Mouse (Mus musculus): ENCODE data around the gene Nadsyn1. TPM values are rescaled to one million over a fixed set of nuclear protein-coding genes. Genes with fewer than 3 reads are reported as not detected.

Gene Nadsyn1
- total RNA-seq, 1 experiment from 2014 or later, result 9.3 TPM

DNA sequence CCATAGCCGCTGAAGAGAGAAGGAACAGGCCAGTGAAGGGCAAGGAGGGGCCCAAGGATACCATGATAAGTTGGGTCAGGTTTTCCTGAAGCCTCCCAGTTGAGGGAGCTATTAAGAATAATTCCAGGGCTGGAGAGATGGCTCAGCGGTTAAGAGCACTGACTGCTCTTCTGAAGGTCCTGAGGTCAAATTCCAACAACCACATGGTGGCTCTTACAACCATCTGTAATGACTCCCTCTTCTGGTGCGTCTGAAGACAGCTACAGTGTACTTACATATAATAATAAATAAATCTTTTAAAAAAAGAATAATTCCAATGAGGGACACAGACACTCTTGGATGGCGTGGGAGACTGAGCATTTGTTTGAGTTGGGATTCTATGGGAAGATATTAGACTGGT, 3.4 kb downstream of the Nadsyn1 start:
- ATAC-seq (replicated peaks; ENCODE audit: insufficient number of reproducible peaks, low FRiP score, low TSS enrichment, poor library complexity, severe bottlenecking), result no peak

DNA sequence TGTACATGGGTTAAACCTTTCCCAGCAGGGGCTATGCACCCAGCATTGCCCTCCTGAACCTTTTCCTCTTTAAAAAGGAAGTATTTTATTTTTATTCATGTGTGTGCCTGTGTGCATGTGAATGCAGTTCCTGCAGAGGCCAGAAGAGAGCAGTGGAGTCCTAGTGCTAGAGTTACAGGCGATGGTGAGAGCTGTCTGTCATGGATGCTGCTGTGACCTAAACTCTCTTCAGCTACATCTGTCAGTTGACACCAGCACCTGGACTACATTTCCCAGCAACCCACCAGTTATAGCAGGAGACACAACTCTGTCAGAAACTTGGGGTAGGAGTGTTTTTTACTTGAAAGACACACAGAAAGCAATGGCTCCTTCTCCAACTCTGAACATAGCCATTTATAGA, 13.7 kb downstream of the Nadsyn1 start:
- no peak for ATAC-seq (replicated peaks; ENCODE audit: insufficient number of reproducible peaks, low FRiP score, low TSS enrichment, poor library complexity, severe bottlenecking)

DNA sequence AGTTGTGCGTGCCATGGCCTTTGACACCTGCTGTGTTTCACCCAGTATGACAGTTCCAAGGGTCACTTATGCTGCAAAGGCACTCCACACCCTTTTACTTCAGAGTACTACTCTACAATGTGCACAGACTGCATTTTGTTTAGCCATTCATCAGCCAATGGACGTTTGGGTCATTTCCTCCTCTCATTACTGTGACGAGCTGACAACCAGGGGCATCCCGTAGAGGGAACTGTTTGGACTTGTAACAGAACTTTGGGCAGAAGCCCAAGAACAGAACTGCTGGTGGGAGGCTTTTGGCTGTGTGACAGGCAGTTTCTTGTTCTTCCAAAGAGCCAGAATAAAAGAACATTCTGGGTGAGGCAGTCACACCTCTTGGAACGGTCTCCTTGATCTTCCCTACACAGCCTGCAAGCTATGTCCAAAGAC, 17.4 kb downstream of the Nadsyn1 start:
- no peak for ATAC-seq (replicated peaks; ENCODE audit: insufficient number of reproducible peaks, low FRiP score, low TSS enrichment, poor library complexity, severe bottlenecking)

DNA sequence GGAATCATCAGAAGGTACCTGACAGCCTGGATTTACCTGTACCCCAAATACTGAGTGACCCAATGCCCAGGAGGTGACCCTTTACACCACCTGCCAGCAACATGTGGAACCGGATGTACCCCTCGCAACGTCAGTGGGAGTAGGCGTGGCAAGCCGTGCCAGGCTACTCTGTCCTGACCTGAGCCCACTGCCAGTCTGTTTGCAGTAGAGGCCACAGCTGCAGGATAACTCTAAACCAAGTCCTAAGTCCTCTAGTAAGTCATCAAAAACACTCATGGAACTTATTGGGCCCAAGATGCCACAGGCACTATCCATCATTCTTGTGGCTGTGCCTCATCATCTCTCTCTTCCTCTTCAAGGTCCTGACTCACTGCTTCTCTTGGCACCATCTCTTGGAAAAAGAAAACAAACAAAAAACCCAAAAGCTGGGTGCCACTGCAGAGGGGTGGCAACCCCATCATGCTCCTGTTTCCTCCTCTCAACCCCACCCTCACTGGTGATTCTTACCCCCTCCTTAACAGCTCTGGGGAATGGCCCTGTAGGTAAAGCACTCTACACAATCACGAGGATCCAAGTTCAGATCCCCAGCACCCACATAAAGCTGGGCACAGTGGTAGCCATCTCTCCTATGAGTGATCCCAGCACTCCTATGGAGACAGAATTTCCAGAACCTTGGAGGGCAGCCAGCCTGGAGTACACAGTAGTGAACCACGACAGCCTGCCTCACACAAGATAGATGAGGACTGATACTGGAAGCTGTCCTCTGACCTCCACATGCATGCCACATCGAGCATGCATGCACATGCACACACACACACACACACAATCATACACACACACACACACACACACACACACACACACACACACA, 21.2 kb downstream of the Nadsyn1 start:
- ATAC-seq (replicated peaks; ENCODE audit: insufficient number of reproducible peaks, low FRiP score, low TSS enrichment, poor library complexity, severe bottlenecking), result no peak

DNA sequence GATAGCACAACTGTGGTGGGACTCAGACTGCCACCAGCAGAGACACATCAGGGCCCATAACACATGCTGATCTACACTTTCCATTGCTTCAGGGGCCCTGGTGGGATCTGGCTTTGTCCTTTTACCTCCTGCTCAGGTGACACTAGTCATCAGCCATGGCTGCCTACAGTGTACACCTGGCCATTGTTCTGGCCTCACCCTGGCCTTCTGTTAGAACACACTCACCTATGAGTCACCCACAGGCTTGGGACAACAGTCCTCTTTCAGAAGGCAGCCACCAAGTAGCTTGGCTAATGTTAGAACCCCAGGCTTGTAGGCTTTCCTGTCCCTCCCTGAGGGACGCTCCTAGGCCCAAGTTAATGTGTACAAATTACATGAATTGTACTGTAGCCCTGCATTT, 21.9 kb downstream of the Nadsyn1 start:
- no peak for ATAC-seq (replicated peaks; ENCODE audit: insufficient number of reproducible peaks, low FRiP score, low TSS enrichment, poor library complexity, severe bottlenecking)

DNA sequence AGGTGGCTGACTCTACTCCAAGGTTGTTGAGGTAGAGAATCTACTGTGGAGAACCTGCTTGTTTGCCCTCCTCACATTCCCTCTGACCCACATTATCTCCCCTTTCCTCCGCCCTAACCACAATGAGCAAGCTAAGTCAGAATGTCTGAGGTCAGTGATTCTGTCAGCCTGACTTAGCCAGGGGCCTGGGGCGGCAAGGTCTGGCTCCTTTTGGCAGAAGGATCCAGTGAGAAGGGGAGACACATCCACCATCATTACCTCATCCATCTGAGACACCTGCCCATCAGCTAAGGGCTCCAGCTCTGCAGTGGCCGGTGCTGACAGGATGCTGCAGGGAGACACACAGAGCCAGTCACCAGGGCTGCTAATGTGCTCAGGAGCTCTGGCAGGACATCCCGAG, 23.9 kb downstream of the Nadsyn1 start:
- no peak for ATAC-seq (replicated peaks; ENCODE audit: insufficient number of reproducible peaks, low FRiP score, low TSS enrichment, poor library complexity, severe bottlenecking)

DNA sequence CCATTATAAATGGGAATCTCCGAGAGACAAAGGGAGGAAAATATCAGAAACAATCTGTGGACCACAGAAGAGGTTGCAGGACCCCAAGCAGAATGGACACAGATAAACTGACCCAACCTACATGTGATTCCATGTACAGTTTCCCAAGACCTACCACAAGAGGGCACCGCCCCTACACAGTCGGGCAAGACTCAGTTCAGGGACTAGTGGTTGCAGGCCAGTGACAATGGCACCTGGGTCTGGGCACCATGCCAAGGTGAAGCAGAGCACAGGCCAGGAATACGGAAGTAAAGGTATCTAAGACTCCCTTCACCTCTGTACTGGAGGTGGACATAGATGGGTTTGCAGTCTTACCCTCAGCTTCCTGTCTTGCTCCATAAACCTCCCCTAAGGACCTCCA, 29.5 kb downstream of the Nadsyn1 start:
- ATAC-seq (replicated peaks; ENCODE audit: insufficient number of reproducible peaks, low FRiP score, low TSS enrichment, poor library complexity, severe bottlenecking), result peak; percentile 51

DNA sequence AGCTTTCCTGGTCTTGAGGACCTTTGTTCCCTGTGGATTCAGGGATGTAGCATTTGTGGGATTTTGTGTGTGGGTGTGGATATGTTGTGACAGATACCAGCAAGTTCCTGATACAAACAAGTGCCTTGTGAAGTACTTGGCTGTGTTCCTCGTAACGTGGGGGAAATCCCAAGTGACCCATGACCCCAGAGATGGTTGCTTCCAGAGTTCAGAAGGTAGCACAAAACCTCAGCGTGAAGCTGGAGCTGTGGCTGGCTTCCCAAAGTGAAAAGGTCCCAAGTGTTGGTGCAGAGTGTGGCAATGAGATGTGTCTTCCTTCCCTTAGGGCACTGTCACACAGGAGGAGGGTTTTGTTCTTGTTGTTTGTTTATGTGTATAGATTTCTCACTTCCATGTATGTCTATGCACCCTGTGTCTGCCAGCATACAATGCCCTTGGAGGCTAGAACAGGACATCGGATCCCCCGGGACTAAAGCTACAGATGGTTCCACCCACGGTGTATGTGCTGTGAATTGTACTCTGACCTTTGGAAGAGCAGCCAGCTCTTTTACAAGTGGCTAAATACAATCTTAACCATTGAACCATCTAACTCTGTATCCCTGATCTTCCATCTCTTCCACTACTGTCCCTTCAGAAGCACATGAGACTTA, 30.2 kb downstream of the Nadsyn1 start:
- ATAC-seq (replicated peaks; ENCODE audit: insufficient number of reproducible peaks, low FRiP score, low TSS enrichment, poor library complexity, severe bottlenecking), result no peak

DNA sequence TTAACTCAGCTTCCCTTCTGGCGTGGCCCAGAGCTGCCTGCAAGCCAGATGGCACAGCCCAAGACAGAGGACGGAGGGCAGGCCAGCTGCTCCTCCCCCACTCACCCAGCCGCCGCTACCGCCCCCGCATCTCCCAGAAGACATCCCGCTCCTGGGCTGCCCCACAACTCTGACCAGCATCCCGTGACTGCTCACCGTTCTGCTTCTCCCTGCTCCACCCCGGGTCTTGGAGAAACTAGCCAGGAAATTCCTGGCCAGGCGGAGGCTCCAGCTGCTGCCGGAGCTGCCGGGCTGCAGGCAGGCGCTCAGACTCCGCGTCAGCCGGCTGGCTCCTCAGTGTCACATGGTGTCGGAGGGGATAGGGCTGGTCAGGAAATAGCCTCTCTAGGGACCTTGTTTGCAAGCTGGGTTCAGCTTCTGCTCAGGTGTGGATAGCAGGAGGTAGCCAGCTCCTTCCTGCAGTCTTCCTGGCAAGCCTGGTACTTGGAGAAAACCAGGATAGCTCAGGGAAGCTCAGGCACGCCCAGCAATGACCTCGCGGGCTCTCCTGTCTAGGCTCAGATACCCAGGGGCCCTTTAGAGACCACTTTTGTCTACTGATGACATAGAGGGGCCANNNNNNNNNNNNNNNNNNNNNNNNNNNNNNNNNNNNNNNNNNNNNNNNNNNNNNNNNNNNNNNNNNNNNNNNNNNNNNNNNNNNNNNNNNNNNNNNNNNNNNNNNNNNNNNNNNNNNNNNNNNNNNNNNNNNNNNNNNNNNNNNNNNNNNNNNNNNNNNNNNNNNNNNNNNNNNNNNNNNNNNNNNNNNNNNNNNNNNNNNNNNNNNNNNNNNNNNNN, 38.4 kb downstream of the Nadsyn1 start, which contains the start of gene Mrgpre:
TSS of gene Mrgpre (minus strand) at position 505 of the 834 bp plus-strand sequence.
- ATAC-seq (replicated peaks; ENCODE audit: insufficient number of reproducible peaks, low FRiP score, low TSS enrichment, poor library complexity, severe bottlenecking), result no peak

DNA sequence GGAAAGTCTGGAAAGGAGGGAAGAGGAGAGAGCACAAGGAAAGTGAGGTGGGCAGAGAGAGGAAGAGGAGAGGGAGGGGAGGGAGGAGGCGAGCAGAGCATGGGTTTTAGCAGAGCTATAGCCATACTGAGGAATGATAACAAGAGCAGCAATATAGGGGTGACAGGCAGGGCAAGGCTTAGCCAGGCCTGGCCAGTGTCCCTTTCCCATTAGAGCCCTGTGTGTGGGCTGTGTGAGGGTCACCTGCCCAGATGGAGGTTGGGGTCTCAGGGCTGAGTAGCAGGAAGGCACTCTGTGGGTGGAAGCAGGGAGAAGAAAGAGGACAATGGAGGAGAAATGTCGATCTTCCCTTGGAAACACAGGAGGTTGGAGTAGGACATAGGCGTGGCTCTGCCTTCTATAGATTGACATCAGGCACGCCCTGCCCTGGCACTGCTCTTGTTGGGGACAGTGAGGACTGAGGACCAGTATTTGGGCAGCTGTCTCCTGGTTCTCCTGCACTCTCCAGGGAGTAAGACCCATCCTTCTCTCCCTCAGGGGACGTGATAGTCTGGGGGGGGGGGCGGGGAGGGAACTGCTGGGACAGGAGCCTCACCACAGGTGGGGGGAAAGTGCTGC, 39.2 kb downstream of the Nadsyn1 start:
- no peak for ATAC-seq (replicated peaks; ENCODE audit: insufficient number of reproducible peaks, low FRiP score, low TSS enrichment, poor library complexity, severe bottlenecking)

DNA sequence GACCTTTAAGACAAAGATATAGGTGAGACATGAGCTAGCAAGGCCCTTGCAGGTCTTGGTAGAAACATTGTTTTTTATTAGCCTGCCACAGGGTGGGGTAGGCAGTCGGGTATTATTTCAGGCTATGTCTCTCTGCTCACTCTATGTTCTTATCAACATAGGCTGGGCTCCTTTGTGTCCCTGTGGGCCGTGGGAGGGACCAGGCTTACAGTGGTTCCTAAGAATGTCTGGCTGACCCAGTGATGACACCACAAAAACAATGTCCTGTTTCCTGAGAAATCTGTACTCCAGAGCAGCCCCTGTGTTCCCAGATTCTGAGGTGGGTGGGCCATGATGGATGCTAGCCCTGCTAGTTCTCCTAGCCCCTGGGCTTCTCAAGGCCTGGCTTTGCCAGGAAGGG, 45.3 kb downstream of the Nadsyn1 start:
- no peak for ATAC-seq (replicated peaks; ENCODE audit: insufficient number of reproducible peaks, low FRiP score, low TSS enrichment, poor library complexity, severe bottlenecking)

DNA sequence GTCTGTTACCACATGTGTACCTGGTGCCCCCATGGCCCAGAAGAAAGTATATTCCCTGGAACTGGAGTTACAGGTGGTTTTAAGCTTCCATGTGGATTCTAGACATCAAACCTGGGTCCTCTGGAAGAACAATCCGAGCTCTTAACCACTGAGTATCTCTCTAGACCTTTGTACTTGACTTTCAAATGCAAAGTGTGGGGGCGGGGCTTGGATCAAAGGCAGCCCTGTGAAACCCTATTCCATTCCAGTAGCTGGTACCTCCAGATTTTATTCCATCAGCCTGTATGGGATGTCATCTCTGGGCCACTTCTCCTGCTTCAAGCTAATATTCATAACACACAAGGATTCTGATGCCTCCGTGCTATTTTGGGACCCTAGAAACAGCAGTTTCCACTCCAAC, 46.5 kb downstream of the Nadsyn1 start:
- no peak for ATAC-seq (replicated peaks; ENCODE audit: insufficient number of reproducible peaks, low FRiP score, low TSS enrichment, poor library complexity, severe bottlenecking)

DNA sequence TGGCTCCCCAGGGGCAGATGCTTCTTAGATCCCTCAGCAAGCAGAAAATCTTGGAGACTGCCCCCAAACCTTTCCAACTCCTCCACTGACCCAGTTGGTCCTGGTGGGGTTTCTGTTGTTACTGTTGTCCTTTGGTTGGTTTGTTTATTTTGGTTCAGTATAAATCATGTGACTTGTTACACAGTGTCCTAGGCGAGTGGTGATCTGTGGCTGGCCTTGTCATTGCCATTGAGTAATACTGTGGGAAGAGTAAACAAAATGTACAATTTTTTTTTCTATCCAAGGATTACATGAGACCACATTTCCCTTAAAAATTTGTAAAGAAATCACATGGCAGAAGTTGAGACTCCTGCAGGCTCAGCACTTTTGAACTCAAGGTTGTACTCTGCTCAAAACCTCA, 53.2 kb downstream of the Nadsyn1 start:
- no peak for ATAC-seq (replicated peaks; ENCODE audit: insufficient number of reproducible peaks, low FRiP score, low TSS enrichment, poor library complexity, severe bottlenecking)

DNA sequence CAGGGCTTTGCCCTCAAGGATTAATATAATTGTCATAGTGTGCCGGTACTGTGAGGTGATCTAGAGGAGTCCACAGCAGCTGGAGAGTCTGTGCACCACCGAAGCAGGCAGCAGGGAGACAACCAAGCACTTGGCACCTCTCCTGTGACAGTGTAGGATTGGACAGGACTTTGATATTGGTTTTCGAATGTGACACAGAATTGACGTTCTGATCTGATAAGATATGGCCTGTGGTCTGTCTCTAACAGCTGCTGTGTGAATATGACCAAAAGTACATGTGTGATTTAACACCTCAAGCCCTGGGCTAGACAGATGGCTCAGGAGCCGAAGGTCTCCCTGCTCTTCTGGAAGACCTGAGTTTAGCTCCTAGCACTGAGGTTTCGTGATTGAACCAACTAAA, 54.4 kb downstream of the Nadsyn1 start:
- ATAC-seq (replicated peaks; ENCODE audit: insufficient number of reproducible peaks, low FRiP score, low TSS enrichment, poor library complexity, severe bottlenecking), result no peak

DNA sequence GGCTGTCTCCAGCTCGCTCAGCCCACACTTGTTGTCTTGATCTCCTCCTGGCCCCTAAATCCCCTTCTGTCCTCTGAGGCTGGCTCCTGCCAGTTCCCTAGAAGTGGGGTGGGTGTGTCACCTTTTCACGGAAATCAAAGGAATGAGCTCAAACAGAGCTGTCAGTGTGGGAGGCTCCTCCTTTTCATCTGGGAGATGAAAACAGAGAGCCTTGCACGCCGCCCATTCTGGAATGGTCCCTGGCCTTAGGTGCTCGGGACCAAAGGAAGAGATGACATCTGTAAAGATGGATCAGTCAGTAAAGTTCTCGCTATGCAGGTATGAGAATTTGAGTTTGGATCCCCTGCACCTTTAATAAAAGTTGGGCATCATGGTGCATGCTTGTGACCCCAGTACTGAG, 55.8 kb downstream of the Nadsyn1 start, which contains the start of gene Mrgprg:
TSS of gene Mrgprg (minus strand) at position 101 of the 400 bp plus-strand sequence.
- ATAC-seq (replicated peaks; ENCODE audit: insufficient number of reproducible peaks, low FRiP score, low TSS enrichment, poor library complexity, severe bottlenecking), result no peak

DNA sequence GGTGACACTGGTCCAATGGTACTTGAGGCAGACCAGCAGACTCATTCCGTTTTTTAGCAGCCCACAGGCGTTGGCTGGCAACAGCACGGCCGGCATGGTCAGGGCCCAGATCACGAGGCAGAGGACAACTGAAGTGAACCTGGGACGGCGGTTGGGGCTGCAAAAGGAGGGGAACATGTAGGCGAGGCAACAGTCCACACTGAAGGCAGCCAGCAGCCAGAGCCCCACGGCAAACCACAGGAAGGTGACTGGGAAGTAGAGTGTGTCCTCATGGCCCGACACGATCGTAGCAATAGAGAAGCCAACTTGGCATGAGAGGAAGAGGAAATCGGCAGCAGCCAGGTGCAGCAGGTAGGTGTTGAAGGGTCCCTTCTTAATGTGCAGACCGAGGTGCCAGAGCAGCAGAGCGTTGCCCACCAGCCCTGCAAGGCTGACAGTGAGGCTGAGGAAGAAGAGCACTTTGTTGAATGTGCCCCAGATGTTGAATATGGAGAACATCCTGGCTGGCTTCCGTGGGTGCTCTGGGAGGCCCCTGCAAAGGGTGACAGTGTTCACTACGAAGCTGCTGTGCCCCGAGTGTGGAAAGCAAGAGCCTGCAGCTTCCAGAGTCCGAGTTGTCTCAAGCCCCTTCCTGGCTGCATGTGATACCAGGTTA, 57.6 kb downstream of the Nadsyn1 start:
- no peak for ATAC-seq (replicated peaks; ENCODE audit: insufficient number of reproducible peaks, low FRiP score, low TSS enrichment, poor library complexity, severe bottlenecking)

DNA sequence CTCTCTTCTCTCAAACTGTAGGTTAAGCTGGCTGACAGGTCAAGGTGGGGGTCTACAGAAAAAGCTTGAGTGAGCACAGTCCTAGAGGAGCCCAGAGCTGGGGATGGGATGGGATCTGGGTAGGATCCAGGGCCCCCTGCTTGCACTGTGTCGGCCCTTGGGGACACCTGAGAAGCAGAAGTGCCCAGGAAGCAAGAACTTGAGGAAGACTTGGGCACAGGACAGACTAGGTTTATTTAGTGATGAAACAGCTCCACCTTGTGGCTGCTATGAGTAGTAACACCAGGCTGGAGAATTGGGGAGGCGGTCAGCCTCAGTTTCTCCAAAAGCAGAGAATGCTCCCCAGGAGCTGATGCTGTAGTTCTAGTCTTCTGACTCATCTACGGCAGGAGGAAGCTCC, 58.9 kb downstream of the Nadsyn1 start:
- ATAC-seq (replicated peaks; ENCODE audit: insufficient number of reproducible peaks, low FRiP score, low TSS enrichment, poor library complexity, severe bottlenecking), result peak; percentile 64

DNA sequence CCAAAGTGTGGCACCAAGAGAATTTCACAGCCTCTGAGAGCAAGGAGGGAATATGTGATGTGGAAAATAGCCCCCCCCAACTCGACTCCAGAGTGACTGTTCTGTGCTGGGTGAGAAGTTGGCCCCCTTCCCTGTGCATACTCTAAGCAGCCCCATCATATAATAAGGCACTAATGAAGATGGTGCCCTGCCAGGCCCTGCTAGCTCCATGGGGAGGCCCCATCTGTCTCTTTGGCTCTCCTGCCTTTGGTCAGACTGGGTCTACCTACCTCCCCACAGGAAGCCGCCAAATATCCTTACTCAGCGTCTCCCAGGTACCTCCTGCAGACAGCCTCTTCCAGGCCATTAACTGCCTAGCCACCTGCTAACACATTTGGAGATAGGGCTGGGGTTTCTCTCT, 63.7 kb downstream of the Nadsyn1 start:
- ATAC-seq (replicated peaks; ENCODE audit: insufficient number of reproducible peaks, low FRiP score, low TSS enrichment, poor library complexity, severe bottlenecking), result no peak
